Mouse (Mus musculus): ENCODE results near the gene Trim62.

DNA sequence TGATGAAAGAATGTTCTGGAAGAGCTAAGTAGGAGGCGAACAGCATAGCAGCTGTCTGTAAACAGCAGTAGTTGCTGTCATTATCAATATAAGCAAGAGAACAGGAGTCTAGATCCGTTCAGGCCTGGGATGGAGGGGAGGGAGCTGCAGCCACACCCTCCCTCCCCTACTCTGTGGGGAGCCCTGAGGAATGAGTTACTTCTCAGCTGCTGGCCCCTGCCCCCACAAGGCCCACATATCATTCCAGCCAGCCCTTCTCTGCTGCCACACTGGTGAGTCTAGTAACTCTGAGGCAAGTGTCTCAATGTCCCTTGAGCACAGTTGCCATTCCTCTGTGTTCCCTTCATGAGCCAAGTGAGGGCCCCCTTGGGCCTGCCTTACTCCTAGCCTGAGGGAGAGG is 26.2 kb upstream of the Trim62 start:
- TF ChIP-seq POLR2A (IDR thresholded peaks at IDR 0.05; ENCODE audit: extremely low read depth, insufficient read depth, low read length) (no peak), CTCF (IDR thresholded peaks at IDR 0.05; ENCODE audit: low read depth, low read length) (no peak)

All from liver, adult 2 months (tissue).